Mouse (Mus musculus): Measurements from ENCODE around the gene Fads3. TPM values are rescaled to one million over a fixed set of nuclear protein-coding genes. Genes with fewer than 3 reads are reported as not detected.
A peak's percentile ranks its signal among the peaks of the same experiment; 100 is the strongest.

The Fads3 gene
- polyA plus RNA-seq, 1 experiment from 2014 or later = 79.6 TPM

GRCm38 (mm10) chr19:10053692-10054260, 12.4 kb downstream of the Fads3 start:
- Histone ChIP-seq H3K36me3 (ENCODE audit: insufficient read depth, low read length) (peaks cover 12% of the 10 kb centered on the region), H3K27me3 (replicated peaks; ENCODE audit: insufficient read depth, low read length) (no peaks in the 10 kb centered on the region), H3K4me1 (ENCODE audit: insufficient read depth, low read depth, low read length) (peaks cover 28% of the 10 kb centered on the region; the same call in 1 of the 2 replicates), H3K27ac (ENCODE audit: low read length) (0 out of 2 replicates have a peak overlapping the region, but pooled peaks have one; percentile 38), H3K9ac (replicated peaks; ENCODE audit: low read depth) (no peak overlapping the region), H3K4me3 (ENCODE audit: low read depth, low read length) (no peak overlapping the region), H3K9me3 (ENCODE audit: low read length) (no peaks in the 10 kb centered on the region), H3K4me2 (replicated peaks; ENCODE audit: low read depth, low read length) (no peak overlapping the region)
- 81% methylated on average over 10 of the region's 10 CpGs for WGBS
- ATAC-seq (no peak), DNase-seq (ENCODE audit: low spot score) (no peak)
- TF ChIP-seq EP300 (IDR thresholded peaks at IDR 0.05) (no peak), CTCF (IDR thresholded peaks at IDR 0.05) (no peak)

GRCm38 (mm10) chr19:10054361-10055075, 13.1 kb downstream of the Fads3 start:
- H3K4me3 ChIP-seq (ENCODE audit: low read depth, low read length) = no peak overlapping the region
- H3K9ac ChIP-seq (replicated peaks; ENCODE audit: low read depth) = no peak overlapping the region
- H3K4me2 ChIP-seq (replicated peaks; ENCODE audit: low read depth, low read length) = no peak overlapping the region
- H3K27me3 ChIP-seq (replicated peaks; ENCODE audit: insufficient read depth, low read length) = no peaks in the 10 kb centered on the region
- ATAC-seq (peak; percentile 37), DNase-seq (ENCODE audit: low spot score) (no peak)
- H3K4me1 ChIP-seq (ENCODE audit: insufficient read depth, low read depth, low read length) = peaks cover 26% of the 10 kb centered on the region; the same call in 1 of the 2 replicates
- no peaks in the 10 kb centered on the region for H3K9me3 ChIP-seq (ENCODE audit: low read length)
- H3K36me3 ChIP-seq (ENCODE audit: insufficient read depth, low read length) = peaks cover 12% of the 10 kb centered on the region
- H3K27ac ChIP-seq (ENCODE audit: low read length) = peak overlapping the region; percentile 38; the same call in 1 of the 2 replicates
- TF ChIP-seq EP300 (IDR thresholded peaks at IDR 0.05) (no peak), CTCF (IDR thresholded peaks at IDR 0.05) (no peak)
- WGBS = 58% methylated on average over 6 of the region's 6 CpGs

GRCm38 (mm10) chr19:10055261-10055660, 13.9 kb downstream of the Fads3 start:
- no peak for TF ChIP-seq CTCF (IDR thresholded peaks at IDR 0.05)
- TF ChIP-seq EP300 (IDR thresholded peaks at IDR 0.05) = no peak
- no peaks in the 10 kb centered on the region for H3K9me3 ChIP-seq (ENCODE audit: low read length)
- 66% methylated on average over 3 of the region's 3 CpGs for WGBS
- H3K27ac ChIP-seq (ENCODE audit: low read length) = 0 out of 2 replicates have a peak overlapping the region, but pooled peaks have one; percentile 82
- H3K27me3 ChIP-seq (replicated peaks; ENCODE audit: insufficient read depth, low read length) = no peaks in the 10 kb centered on the region
- H3K36me3 ChIP-seq (ENCODE audit: insufficient read depth, low read length) = peaks cover 16% of the 10 kb centered on the region
- ATAC-seq = no peak
- H3K4me1 ChIP-seq (ENCODE audit: insufficient read depth, low read depth, low read length) = peaks cover 27% of the 10 kb centered on the region; the same call in 1 of the 2 replicates
- H3K9ac ChIP-seq (replicated peaks; ENCODE audit: low read depth) = no peak overlapping the region
- H3K4me3 ChIP-seq (ENCODE audit: low read depth, low read length) = no peak overlapping the region
- no peak overlapping the region for H3K4me2 ChIP-seq (replicated peaks; ENCODE audit: low read depth, low read length)
- no peak for DNase-seq (ENCODE audit: low spot score)

GRCm38 (mm10) chr19:10055783-10056660, 14.7 kb downstream of the Fads3 start:
- peak overlapping the region; percentile 82 for H3K27ac ChIP-seq (ENCODE audit: low read length)
- no peak overlapping the region for H3K9ac ChIP-seq (replicated peaks; ENCODE audit: low read depth)
- no peak overlapping the region for H3K4me2 ChIP-seq (replicated peaks; ENCODE audit: low read depth, low read length)
- TF ChIP-seq CTCF (IDR thresholded peaks at IDR 0.05) = peak; percentile 28; the same call in 1 of the 2 replicates
- no peak for TF ChIP-seq EP300 (IDR thresholded peaks at IDR 0.05)
- no peak overlapping the region for H3K4me3 ChIP-seq (ENCODE audit: low read depth, low read length)
- WGBS = 72% methylated on average over 22 of the region's 22 CpGs
- ATAC-seq = no peak
- peaks cover 30% of the 10 kb centered on the region for H3K4me1 ChIP-seq (ENCODE audit: insufficient read depth, low read depth, low read length)
- H3K9me3 ChIP-seq (ENCODE audit: low read length) = no peaks in the 10 kb centered on the region
- no peak for DNase-seq (ENCODE audit: low spot score)
- no peaks in the 10 kb centered on the region for H3K27me3 ChIP-seq (replicated peaks; ENCODE audit: insufficient read depth, low read length)
- peaks cover 16% of the 10 kb centered on the region for H3K36me3 ChIP-seq (ENCODE audit: insufficient read depth, low read length)

- Histone ChIP-seq H3K4me3 (ENCODE audit: low read depth, low read length) (no peak overlapping the region), H3K9ac (replicated peaks; ENCODE audit: low read depth) (no peak overlapping the region), H3K27me3 (replicated peaks; ENCODE audit: insufficient read depth, low read length) (no peaks in the 10 kb centered on the region), H3K36me3 (ENCODE audit: insufficient read depth, low read length) (peaks cover 16% of the 10 kb centered on the region), H3K27ac (ENCODE audit: low read length) (peak overlapping the region; percentile 82), H3K9me3 (ENCODE audit: low read length) (no peaks in the 10 kb centered on the region), H3K4me1 (ENCODE audit: insufficient read depth, low read depth, low read length) (peaks cover 30% of the 10 kb centered on the region), H3K4me2 (replicated peaks; ENCODE audit: low read depth, low read length) (no peak overlapping the region)
- DNase-seq (ENCODE audit: low spot score) = no peak
- ATAC-seq = no peak
- WGBS = 62% methylated on average over 3 of the region's 3 CpGs
- TF ChIP-seq CTCF (IDR thresholded peaks at IDR 0.05) (no peak), EP300 (IDR thresholded peaks at IDR 0.05) (no peak)
Measured at GRCm38 (mm10) chr19:10056686-10057085, 15.3 kb downstream of the Fads3 start.

Data from lung, postnatal 0 days (tissue).